Mouse (Mus musculus) embryonic facial prominence, embryonic 15.5 days (tissue): ENCODE measurements at regions not wholly inside any gene's neighbourhood (a gene's known extent, or its start where the extent isn't known, plus 50 kb on each side); places are given as distances from the start of the nearest gene placed in this dataset.
A peak's percentile ranks its signal among the peaks of the same experiment; 100 is the strongest.
"Not testable (repeated sequence)": the region's sequence is repeated elsewhere in the genome, so short reads cannot be mapped to it uniquely, and the experiment has no call there.

Experiments used
- ATAC-seq: fragments of 200-750 bp; cut with Nextera tagmentation; 2 replicates; pipeline ENCODE4 v1.8.0; 2017; ENCODE audit warnings: low read depth, moderate TSS enrichment; ENCODE audit not compliant: insufficient number of reproducible peaks, low FRiP score, low TSS enrichment
- H3K27ac ChIP-seq: fragments of 300-500 bp; sonication (generic); replicated peaks from 2 replicates; pipeline ENCODE4 v1.5.1; 2015; ENCODE audit warnings: mild to moderate bottlenecking, inconsistent platforms
- H3K27me3 ChIP-seq: fragments of 300-500 bp; sonication (generic); 2 replicates; pipeline ENCODE4 v1.6.1; 2015; ENCODE audit warnings: inconsistent platforms
- H3K36me3 ChIP-seq: fragments of 300-500 bp; sonication (generic); 2 replicates; pipeline ENCODE4 v1.6.1; 2015; ENCODE audit warnings: mild to moderate bottlenecking, inconsistent platforms
- H3K4me1 ChIP-seq: fragments of 300-500 bp; sonication (generic); 2 replicates; pipeline ENCODE4 v1.6.1; 2015; ENCODE audit warnings: inconsistent platforms
- H3K4me2 ChIP-seq: fragments of 300-500 bp; sonication (generic); replicated peaks from 2 replicates; pipeline ENCODE4 v1.6.1; 2015; ENCODE audit warnings: mild to moderate bottlenecking, inconsistent platforms
- H3K4me3 ChIP-seq: fragments of 300-500 bp; sonication (generic); replicated peaks from 2 replicates; pipeline ENCODE4 v1.5.1; 2015; ENCODE audit warnings: mild to moderate bottlenecking, inconsistent platforms
- H3K9ac ChIP-seq: fragments of 300-500 bp; sonication (generic); 2 replicates; pipeline ENCODE4 v1.6.1; 2015; ENCODE audit warnings: inconsistent platforms
- H3K9me3 ChIP-seq: fragments of 300-500 bp; sonication (generic); replicated peaks from 2 replicates; pipeline ENCODE4 v1.6.1; 2016; ENCODE audit warnings: inconsistent platforms
- WGBS: fragments of 180-500 bp; shearing (Covaris S2); methylation state at CpG from one replicate; pipeline ENCODE4 v1.1.7; 2015; 5-methylcytosine and 5-hydroxymethylcytosine counted together

- Histone ChIP-seq H3K4me2 (no peak overlapping the region), H3K4me3 (no peak overlapping the region), H3K27ac (no peak overlapping the region), H3K4me1 (no peaks in the 10 kb centered on the region), H3K27me3 (no peaks in the 10 kb centered on the region), H3K9me3 (no peaks in the 10 kb centered on the region), H3K36me3 (no peaks in the 10 kb centered on the region), H3K9ac (no peak overlapping the region)
- ATAC-seq: no peak
- WGBS: 85% methylated on average over 7 of the region's 7 CpGs
Observed at GRCm38 (mm10) chr6:9820311-9821243, 872.3 kb downstream of the Nxph1 start.

GRCm38 (mm10) chr6:9834884-9835476, 886.7 kb downstream of the Nxph1 start:
- H3K27ac ChIP-seq: no peak overlapping the region
- WGBS: 48% methylated on average over 5 of the region's 5 CpGs
- H3K27me3 ChIP-seq: no peaks in the 10 kb centered on the region
- H3K9me3 ChIP-seq: no peaks in the 10 kb centered on the region
- ATAC-seq: no peak
- no peak overlapping the region for H3K9ac ChIP-seq
- H3K4me1 ChIP-seq: no peaks in the 10 kb centered on the region
- no peak overlapping the region for H3K4me2 ChIP-seq
- no peak overlapping the region for H3K4me3 ChIP-seq
- no peaks in the 10 kb centered on the region for H3K36me3 ChIP-seq

GRCm38 (mm10) chr6:9842391-9842790, 894.2 kb downstream of the Nxph1 start:
- H3K4me2 ChIP-seq: no peak overlapping the region
- ATAC-seq: no peak
- 77% methylated on average over 2 of the region's 2 CpGs for whole genome bisulfite sequencing
- no peaks in the 10 kb centered on the region for H3K36me3 ChIP-seq
- H3K27me3 ChIP-seq: no peaks in the 10 kb centered on the region
- no peaks in the 10 kb centered on the region for H3K9me3 ChIP-seq
- no peaks in the 10 kb centered on the region for H3K4me1 ChIP-seq
- no peak overlapping the region for H3K27ac ChIP-seq
- H3K4me3 ChIP-seq: no peak overlapping the region
- H3K9ac ChIP-seq: no peak overlapping the region

- peak; percentile 100 for ATAC-seq
- H3K27ac ChIP-seq, H3K4me3 ChIP-seq, H3K4me2 ChIP-seq, H3K9ac ChIP-seq, H3K36me3 ChIP-seq, H3K4me1 ChIP-seq, H3K9me3 ChIP-seq, H3K27me3 ChIP-seq: not testable (repeated sequence)
- WGBS: 88% methylated on average over 8 of the region's 8 CpGs
Observed at GRCm38 (mm10) chr6:9889853-9890252, 941.6 kb downstream of the Nxph1 start.
